Mouse (Mus musculus) right cerebral cortex, adult 18-20 months (tissue): ENCODE measurements around the gene Bcl2l10.
"Not testable (repeated sequence)": the region's sequence is repeated elsewhere in the genome, so short reads cannot be mapped to it uniquely, and the experiment has no call there.

Experiments
- DNase-seq: peaks from one replicate; pipeline ENCODE4 v3.0.0; 2022; ENCODE audit warnings: mixed read lengths

Bcl2l10 gene

DNA sequence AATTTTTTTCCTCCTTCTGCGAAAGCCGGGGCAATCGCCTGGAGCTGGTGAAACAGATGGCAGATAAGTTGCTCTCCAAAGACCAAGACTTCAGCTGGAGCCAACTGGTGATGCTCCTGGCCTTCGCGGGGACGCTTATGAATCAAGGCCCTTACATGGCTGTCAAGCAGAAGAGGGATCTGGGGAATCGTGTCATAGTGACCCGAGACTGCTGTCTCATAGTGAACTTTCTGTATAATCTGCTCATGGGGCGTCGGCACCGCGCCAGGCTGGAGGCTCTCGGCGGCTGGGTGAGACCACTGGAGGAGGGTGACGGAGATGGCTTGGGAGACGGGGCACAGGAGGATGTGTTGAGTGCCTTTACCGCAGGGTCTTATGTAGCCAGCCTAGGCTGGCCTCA is 508 bp downstream of the Bcl2l10 start:
- no peak for DNase-seq

DNA sequence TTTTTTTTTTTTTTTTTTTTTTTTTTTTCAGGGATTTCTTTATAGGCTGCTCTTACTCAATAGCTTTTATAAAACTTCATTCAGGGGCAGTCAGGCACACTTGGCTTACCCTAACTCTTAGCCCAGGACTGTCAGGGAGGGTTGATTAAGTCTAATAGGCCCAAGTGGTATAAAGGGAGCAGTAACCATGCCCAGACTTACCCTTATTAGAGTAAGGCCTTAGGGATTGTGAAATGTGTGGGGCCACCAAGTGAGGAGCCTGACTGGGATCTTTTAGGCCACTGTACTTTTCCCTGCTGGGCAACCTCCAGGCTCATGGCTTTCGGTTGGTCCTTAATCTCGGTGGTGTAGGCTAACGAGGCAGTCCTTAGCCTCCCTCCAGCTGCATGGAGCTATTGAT is 1.1 kb downstream of the Bcl2l10 start:
- no peak for DNase-seq

DNA sequence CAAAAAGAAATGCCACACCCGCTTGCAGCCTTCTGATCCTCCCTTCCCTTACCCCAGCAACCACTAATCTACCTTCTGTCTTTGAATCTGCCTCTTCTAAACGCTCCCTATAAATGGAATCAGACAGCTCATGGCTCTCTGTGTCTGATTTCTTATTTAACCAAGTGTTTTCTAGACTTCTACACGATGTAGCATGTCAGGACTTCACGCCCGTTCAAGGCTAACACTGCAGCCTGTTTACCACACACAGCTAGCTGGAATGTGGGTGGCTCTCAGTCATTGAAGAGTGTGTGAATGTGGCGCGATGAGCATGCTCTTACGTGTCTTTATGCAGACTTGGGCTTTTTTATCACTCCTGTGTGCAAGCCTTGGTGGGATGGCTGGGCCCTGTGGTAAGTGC is 5.5 kb downstream of the Bcl2l10 start:
- peak; percentile 43 for DNase-seq

- DNase-seq: no peak
These were observed 8.2 kb downstream of the Bcl2l10 start for GRCm38 (mm10) chr9:75355783-75356182.

DNA sequence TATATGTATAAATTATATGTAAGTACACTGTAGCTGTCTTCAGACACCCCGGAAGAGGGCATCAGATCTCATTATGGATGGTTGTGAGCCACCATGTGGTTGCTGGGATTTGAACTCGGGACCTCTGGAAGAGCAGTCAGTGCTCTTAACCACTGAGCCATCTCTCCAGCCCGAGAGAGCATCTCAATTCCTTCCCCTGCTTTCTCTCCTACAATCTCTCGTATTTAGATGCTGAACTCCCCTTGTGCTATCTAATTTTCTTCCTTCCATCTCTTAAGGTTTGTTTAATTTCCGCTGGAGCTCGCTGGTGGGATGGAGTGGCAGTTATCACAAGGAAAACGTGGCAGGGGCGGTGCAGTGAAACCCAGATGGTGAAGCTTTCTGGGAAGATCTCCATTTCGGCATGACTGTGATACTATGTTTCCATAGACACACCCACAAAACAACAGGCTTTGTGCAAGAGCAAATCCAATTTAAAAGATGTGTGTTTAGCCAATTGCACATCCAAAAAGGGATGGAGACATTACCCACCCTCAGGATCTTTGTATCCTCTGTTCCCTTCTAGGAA is 9.6 kb downstream of the Bcl2l10 start:
- peak; percentile 61 for DNase-seq

DNA sequence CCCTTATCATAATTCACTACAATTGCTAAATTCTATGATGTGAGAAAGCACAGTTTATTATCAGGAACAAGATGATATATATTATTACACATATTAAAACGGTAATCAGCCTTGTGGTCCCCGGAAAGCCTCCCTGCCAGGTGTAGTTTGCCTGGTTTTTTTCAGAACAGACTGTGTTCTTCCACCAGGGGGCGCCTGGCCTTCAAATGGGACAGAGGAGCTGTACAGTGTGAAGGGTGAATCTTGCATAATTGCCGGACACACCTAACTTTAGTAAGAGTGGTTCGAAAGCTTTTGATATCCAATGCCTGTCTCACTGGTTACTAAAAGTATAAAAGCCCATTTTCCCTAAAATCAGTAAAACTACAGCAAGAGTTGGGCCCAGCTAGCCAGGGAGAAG is 14.1 kb downstream of the Bcl2l10 start:
- DNase-seq: peak; percentile 40

DNA sequence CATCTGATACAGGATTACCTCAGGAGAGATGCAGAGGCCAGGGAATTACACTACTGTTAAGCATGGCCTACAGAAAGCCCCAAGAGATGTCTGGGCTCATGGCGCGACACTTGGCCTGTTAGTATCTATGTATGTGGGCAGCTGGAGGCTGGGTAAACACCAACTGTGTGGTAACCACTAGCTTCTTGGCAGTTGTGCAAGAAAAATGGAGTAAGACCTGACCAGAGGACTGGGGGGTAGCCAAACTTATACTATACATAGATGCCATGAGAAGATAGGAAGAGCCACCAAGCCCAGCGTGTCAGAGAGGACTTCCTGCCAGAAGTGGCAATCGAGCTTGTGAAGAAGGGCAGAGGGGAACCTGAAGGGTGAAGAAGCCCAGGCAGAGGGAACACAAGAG is 14.6 kb downstream of the Bcl2l10 start:
- no peak for DNase-seq

GRCm38 (mm10) chr9:75363001-75363400 is 15.4 kb downstream of the Bcl2l10 start:
- no peak for DNase-seq

GRCm38 (mm10) chr9:75363702-75364101 is 16.1 kb downstream of the Bcl2l10 start:
- not testable (repeated sequence) for DNase-seq

GRCm38 (mm10) chr9:75365195-75365594 is 17.6 kb downstream of the Bcl2l10 start:
- DNase-seq: no peak

GRCm38 (mm10) chr9:75366191-75366590 is 18.6 kb downstream of the Bcl2l10 start:
- peak; percentile 17 for DNase-seq

- DNase-seq: no peak
These were observed 21.2 kb downstream of the Bcl2l10 start for GRCm38 (mm10) chr9:75368779-75369178.

GRCm38 (mm10) chr9:75375606-75376005 is 28.0 kb downstream of the Bcl2l10 start:
- no peak for DNase-seq

- no peak for DNase-seq
These were observed 28.9 kb downstream of the Bcl2l10 start for GRCm38 (mm10) chr9:75376428-75376827.

- no peak for DNase-seq
These were observed 31.2 kb downstream of the Bcl2l10 start for GRCm38 (mm10) chr9:75378774-75379173.

GRCm38 (mm10) chr9:75382825-75383224 is 35.3 kb downstream of the Bcl2l10 start:
- DNase-seq: no peak

DNA sequence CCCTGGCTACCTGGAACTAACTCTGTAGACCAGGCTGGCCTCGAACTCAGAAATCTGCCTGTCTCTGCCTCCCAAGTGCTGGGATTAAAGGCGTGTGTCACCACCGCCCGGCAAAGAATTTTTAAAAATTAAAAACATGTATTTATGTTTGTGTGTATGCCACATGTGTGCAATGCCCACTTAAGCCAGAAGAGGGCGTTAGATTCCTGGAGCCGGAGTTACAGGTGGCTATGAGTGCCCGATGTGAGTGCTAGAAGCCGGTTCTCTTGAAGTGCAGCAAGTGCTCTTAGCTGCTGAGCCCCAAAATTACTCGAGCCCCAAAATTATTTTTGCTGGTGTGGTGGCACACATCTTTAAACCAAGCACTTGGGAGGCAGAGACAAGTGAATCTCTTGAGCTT is 36.2 kb downstream of the Bcl2l10 start:
- DNase-seq: no peak

DNA sequence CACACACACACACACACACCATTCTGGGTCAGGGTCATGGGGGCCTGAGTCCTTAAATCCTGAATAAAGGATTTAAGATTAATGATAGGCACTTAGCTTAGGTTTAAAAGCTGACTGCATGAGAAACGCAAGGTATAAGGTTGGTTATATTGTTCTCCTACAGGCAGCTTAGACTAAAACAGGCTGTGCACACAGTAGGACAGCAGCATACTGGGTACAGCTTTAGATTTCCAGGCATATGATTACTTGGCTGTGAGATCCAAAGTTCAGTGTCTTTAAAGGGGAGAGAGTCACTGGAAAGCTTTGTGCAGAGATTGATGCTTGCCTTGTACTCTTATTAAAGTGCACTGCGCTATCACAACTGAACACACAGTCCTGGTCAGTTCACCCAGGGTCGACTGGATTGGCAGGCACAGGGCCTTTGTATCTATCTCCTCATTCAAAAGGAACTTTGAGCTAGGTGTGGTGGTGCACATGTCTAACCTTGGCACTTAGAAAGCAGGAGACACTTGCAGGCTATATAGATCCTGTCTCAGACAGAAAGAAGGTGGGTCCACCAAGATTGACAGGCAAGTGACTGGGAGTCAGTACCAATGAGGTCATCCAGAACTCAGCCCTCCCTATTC is 36.9 kb downstream of the Bcl2l10 start:
- no peak for DNase-seq

DNA sequence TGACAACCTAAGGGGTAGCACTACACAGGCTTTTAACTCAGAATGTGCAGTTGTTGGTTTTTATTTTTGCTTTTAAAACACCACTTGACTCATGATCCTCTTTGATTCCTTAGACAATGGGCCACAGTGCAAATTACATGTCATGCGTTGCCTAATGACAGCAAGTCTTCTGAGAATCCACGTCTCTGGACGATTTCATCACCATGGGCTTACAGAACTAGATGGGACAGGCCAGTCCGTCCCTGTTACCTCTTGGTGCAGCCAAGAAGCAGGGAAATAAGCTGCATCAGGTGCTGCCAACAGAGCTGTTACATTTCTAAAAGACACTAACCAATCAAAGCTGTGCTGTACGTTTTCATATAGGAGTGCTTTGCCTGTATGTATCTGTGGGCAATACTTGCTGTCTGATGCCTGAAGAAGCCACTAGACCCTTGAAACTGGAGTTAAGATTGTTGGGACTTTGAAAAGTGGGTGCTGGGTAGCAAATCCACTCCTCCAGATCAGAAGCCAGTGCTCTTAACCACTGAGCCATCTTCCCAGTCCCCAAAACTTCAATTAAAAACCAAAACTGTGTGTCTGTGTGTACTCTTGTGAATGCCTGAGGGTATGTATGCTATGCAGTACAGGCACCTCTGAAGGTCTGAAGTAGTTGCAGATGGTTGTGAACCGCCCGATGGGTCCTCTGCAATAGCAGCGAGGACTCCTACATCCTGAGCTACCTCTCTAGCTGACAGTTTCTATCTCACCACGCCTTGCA is 37.8 kb downstream of the Bcl2l10 start:
- no peak for DNase-seq

- no peak for DNase-seq
These were observed 45.7 kb downstream of the Bcl2l10 start for GRCm38 (mm10) chr9:75393251-75393650.

DNA sequence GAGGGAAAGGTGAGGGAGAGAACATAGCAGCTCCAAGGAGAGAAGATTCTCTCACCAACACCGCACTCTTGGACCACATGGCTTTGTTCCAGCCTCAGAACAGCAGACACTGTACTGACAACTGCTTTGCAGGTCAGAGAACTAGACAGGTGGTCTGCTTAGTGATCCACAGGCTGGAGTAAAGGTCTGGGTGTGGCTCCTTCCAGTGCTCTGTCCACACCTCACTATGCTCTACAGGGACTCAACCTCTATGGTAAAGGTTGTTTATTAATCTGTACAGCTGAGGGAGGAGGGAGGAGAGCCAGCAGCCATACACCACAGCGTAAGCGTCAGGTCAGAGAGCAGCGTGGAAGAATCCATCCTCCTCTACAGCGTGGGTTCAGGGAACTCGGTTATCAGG is 48.4 kb downstream of the Bcl2l10 start:
- DNase-seq: no peak

DNA sequence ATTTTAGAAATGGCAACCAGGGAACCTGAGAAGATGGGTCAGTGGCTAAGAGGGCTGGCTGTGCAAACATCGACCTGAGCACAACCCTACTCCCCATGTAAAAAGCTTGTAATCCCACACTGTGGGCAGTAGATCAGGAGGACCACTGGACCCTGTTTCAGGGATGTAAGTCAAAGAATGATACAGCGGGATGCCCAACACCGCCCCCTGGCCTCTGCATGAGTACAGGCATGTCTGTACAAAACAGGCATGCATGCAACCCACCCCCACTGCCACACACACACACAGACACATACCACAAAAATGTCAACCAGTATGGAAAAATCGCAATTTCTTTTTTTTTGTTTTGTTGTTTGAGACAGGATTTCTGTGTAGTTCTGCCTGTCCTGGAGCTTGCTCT is 51.5 kb downstream of the Bcl2l10 start:
- no peak for DNase-seq

- no peak for DNase-seq
These were observed 53.1 kb downstream of the Bcl2l10 start for GRCm38 (mm10) chr9:75400639-75401038.
